Mouse (Mus musculus) midbrain, postnatal 0 days (tissue): ENCODE measurements at regions not wholly inside any gene's neighbourhood (a gene's known extent, or its start where the extent isn't known, plus 50 kb on each side); places are given as distances from the start of the nearest gene placed in this dataset.
A peak's percentile ranks its signal among the peaks of the same experiment; 100 is the strongest.

Source experiments
- ATAC-seq: fragments of 200-750 bp; cut with Nextera tagmentation; 2 replicates; pipeline ENCODE4 v1.8.0; 2017; ENCODE audit warnings: moderate number of reproducible peaks, mild to moderate bottlenecking, moderate TSS enrichment, moderate library complexity; ENCODE audit not compliant: low FRiP score
- DNase-seq: peaks from one replicate; pipeline ENCODE4 v3.0.0-alpha.2; 2015; ENCODE audit warnings: low spot score
- H3K27ac ChIP-seq: fragments of 300-500 bp; sonication (generic); 2 replicates; pipeline ENCODE4 v1.5.1; 2014; ENCODE audit warnings: low read depth, mild to moderate bottlenecking, low read length, mixed read lengths
- H3K27me3 ChIP-seq: fragments of 300-500 bp; sonication (generic); 2 replicates; pipeline ENCODE4 v1.6.1; 2014; ENCODE audit warnings: low read length, control low read depth, mixed read lengths; ENCODE audit not compliant: insufficient read depth
- H3K36me3 ChIP-seq: fragments of 300-500 bp; sonication (generic); 2 replicates; pipeline ENCODE4 v1.6.1; 2014; ENCODE audit warnings: low read length, control low read depth, mixed read lengths; ENCODE audit not compliant: insufficient read depth
- H3K4me1 ChIP-seq: fragments of 300-500 bp; sonication (generic); 2 replicates; pipeline ENCODE4 v1.6.1; 2014; ENCODE audit warnings: mild to moderate bottlenecking, control low read depth, antibody characterized with exemption, low read length, mixed read lengths; ENCODE audit not compliant: insufficient read depth
- H3K4me2 ChIP-seq: fragments of 300-500 bp; sonication (generic); 2 replicates; pipeline ENCODE4 v1.6.1; 2014; ENCODE audit warnings: low read depth, mild to moderate bottlenecking, low read length, mixed read lengths; ENCODE audit not compliant: poor library complexity, severe bottlenecking
- H3K4me3 ChIP-seq: fragments of 300-500 bp; sonication (generic); 2 replicates; pipeline ENCODE4 v1.5.1; 2014; ENCODE audit warnings: low read depth, mild to moderate bottlenecking, low read length, moderate library complexity
- H3K9ac ChIP-seq: fragments of 300-500 bp; sonication (generic); replicated peaks from 2 replicates; pipeline ENCODE4 v1.6.1; 2014; ENCODE audit warnings: mild to moderate bottlenecking, low read length, moderate library complexity, mixed read lengths; ENCODE audit not compliant: poor library complexity, severe bottlenecking
- H3K9me3 ChIP-seq: fragments of 300-500 bp; sonication (generic); 2 replicates; pipeline ENCODE4 v1.6.1; 2016; ENCODE audit warnings: low read length, control low read depth
- CTCF ChIP-seq: IDR thresholded peaks from 2 replicates; pipeline ENCODE4 v1.5.1; 2016; ENCODE audit warnings: antibody characterized with exemption, mild to moderate bottlenecking
- WGBS: fragments of 180-500 bp; shearing (Covaris S2); extraction: QIAGEN DNeasy Blood & Tissue Kit; methylation state at CpG from one replicate; pipeline ENCODE4 v1.1.7; 2014; 5-methylcytosine and 5-hydroxymethylcytosine counted together

DNA sequence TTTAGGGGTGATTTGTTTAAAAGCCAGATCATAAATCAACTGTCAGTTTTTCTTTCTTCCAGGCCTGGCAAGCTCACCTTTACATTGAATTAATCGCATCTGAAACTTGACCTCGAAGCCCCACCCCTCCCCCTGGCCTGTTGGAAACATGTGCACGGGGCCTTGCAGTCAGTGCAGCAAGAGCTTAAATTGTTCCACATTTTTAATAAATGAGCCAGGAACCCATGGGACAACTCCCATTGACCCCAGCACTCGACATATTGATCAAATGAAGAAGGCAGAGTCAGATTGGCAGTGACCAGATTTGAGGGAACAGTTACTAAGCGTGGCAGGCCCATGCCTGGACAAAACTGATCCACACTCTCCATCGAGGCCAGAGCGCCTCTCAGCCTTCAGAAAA is 77.2 kb upstream of the Tspan2 start:
- H3K27ac ChIP-seq: no peak overlapping the region
- H3K27me3 ChIP-seq: no peaks in the 10 kb centered on the region
- no peak overlapping the region for H3K4me2 ChIP-seq
- no peak for DNase-seq
- no peaks in the 10 kb centered on the region for H3K9me3 ChIP-seq
- no peaks in the 10 kb centered on the region for H3K36me3 ChIP-seq
- no peak for ATAC-seq
- WGBS: 76% methylated on average over 7 of the region's 7 CpGs
- no peak for TF ChIP-seq CTCF
- no peak overlapping the region for H3K4me3 ChIP-seq
- H3K9ac ChIP-seq: no peak overlapping the region
- H3K4me1 ChIP-seq: no peaks in the 10 kb centered on the region

DNA sequence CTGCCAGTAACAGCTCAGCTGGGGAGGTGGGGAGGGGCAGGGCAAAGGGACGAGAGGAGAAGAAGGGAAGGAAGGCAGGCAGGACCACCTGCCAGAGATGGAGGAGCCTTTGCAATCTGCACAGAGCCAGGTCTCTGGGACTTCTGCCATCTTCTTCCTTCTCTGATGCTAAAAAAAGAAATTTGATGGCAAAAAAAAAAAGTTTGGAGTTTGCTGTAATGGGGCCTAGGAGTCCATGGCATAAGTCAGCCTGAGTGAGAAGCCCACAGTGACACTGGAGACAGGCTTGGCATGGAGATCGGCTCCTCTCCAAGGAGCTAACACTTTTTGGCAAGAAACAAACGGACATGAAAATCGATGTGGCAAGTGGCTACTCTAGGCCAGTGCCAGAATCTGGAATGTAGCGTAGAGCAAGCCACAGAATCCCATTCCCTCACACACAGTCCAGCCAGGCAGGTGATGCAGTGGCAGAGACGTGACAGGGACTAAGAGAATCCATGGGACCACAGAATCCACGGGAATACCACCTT is 76.7 kb upstream of the Tspan2 start:
- no peak overlapping the region for H3K9ac ChIP-seq
- whole genome bisulfite sequencing: 79% methylated on average over 7 of the region's 7 CpGs
- H3K27me3 ChIP-seq: no peaks in the 10 kb centered on the region
- no peaks in the 10 kb centered on the region for H3K4me1 ChIP-seq
- ATAC-seq (no peak), DNase-seq (peak; percentile 24)
- H3K27ac ChIP-seq: no peak overlapping the region
- no peak for TF ChIP-seq CTCF
- H3K9me3 ChIP-seq: no peaks in the 10 kb centered on the region
- no peak overlapping the region for H3K4me3 ChIP-seq
- H3K4me2 ChIP-seq: no peak overlapping the region
- no peaks in the 10 kb centered on the region for H3K36me3 ChIP-seq

DNA sequence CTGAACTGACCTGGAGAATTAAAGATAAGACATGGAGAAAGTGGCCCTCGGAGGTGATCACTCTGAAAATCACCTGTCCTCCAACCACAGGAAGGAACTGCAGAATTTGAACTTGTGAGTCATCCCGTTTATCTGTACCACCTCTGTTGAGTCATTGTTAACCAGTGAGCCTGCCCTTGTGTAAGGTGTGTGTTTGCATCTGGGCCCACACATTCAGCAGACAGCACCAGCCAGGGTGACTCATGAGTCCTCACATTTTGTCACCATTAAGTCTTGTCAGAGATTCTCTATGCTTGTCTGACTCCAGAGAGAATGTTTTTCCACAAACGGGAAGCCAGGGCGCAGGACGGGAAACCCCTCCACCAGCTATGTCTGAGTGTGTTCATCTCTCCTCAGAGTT is 75.0 kb upstream of the Tspan2 start:
- ATAC-seq: no peak
- DNase-seq: no peak
- H3K36me3 ChIP-seq: no peaks in the 10 kb centered on the region
- H3K4me2 ChIP-seq: no peak overlapping the region
- no peak overlapping the region for H3K9ac ChIP-seq
- 90% methylated on average over 5 of the region's 5 CpGs for WGBS
- no peaks in the 10 kb centered on the region for H3K4me1 ChIP-seq
- no peak overlapping the region for H3K27ac ChIP-seq
- no peaks in the 10 kb centered on the region for H3K9me3 ChIP-seq
- no peak for TF ChIP-seq CTCF
- no peaks in the 10 kb centered on the region for H3K27me3 ChIP-seq
- H3K4me3 ChIP-seq: no peak overlapping the region

DNA sequence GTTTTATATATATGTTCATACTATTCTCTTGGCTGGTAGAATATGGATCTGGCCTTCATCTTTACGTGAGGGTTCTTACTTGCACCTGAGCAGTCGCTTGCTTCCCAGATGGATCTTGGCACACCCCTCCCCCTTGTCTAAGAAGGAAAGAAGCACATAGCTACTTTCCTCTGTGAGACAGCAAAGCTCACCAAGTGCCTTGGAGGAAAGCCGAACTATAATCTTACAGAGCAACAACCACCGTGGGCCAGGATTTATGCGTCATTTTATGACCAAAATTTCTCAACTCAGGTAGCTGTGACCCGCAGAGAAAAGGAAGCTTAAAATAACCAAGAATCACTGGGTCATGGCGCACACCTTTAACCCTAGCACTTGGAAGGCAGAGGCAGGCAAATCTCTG is 73.0 kb upstream of the Tspan2 start:
- no peak overlapping the region for H3K4me2 ChIP-seq
- no peaks in the 10 kb centered on the region for H3K9me3 ChIP-seq
- 92% methylated on average over 7 of the region's 7 CpGs for WGBS
- no peaks in the 10 kb centered on the region for H3K36me3 ChIP-seq
- H3K4me1 ChIP-seq: no peaks in the 10 kb centered on the region
- DNase-seq (no peak), ATAC-seq (no peak)
- no peak overlapping the region for H3K4me3 ChIP-seq
- no peaks in the 10 kb centered on the region for H3K27me3 ChIP-seq
- no peak for TF ChIP-seq CTCF
- no peak overlapping the region for H3K27ac ChIP-seq
- H3K9ac ChIP-seq: no peak overlapping the region

DNA sequence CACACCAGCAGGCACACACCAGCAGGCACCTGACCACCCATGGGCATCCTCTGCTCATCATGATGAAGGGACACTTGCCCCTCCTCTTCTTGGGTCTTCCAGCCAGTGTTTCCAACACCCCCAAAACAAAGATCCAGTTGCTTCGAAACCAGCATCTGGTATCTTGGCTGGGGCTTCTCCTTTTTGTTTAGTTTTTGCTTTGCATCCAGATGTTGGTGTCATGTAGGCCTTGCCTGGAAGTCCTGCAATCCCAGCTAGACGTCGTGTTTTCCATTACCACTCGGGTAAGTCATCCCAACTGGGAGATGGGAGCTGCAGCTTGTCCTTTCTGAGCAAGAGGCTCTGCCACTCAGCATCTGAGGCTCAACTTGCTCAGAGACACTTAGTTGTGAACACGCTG is 70.6 kb upstream of the Tspan2 start:
- H3K9ac ChIP-seq: no peak overlapping the region
- no peak for TF ChIP-seq CTCF
- H3K36me3 ChIP-seq: no peaks in the 10 kb centered on the region
- no peak overlapping the region for H3K27ac ChIP-seq
- ATAC-seq (no peak), DNase-seq (no peak)
- H3K9me3 ChIP-seq: no peaks in the 10 kb centered on the region
- H3K4me3 ChIP-seq: no peak overlapping the region
- no peak overlapping the region for H3K4me2 ChIP-seq
- no peaks in the 10 kb centered on the region for H3K4me1 ChIP-seq
- 88% methylated on average over 5 of the region's 5 CpGs for WGBS
- no peaks in the 10 kb centered on the region for H3K27me3 ChIP-seq

DNA sequence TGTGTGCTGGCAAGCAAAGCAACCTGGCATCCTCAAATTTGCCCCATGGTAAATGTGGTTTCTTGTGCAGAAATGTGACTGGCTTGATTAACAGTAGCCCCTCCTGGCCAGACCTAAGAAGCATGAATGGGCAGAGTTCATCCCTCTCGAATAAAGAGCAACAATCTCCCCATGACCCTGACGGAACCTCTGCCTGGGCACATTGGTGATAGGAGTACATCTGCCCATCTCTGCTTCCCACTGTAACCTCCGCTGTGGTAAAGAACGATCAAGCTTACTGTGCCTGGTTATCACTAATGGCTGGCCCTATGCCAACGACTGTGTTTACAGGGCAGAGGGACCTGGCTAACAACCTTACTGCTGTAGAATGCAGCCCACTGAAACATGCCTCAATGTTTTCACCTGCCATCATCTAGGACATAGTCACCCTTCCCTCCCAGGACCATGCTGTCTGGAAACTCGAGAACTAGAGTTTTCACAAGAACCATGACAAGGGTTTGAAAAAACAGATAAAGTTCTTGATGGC is 69.6 kb upstream of the Tspan2 start:
- H3K9me3 ChIP-seq: no peaks in the 10 kb centered on the region
- no peak for ATAC-seq
- H3K4me1 ChIP-seq: no peaks in the 10 kb centered on the region
- H3K27me3 ChIP-seq: no peaks in the 10 kb centered on the region
- TF ChIP-seq CTCF: no peak
- no peak overlapping the region for H3K4me3 ChIP-seq
- 86% methylated on average over 6 of the region's 6 CpGs for WGBS
- H3K9ac ChIP-seq: no peak overlapping the region
- H3K27ac ChIP-seq: no peak overlapping the region
- H3K4me2 ChIP-seq: no peak overlapping the region
- H3K36me3 ChIP-seq: no peaks in the 10 kb centered on the region
- DNase-seq: no peak
